Mouse (Mus musculus) heart, embryonic 14.5 days (tissue): ENCODE data around the gene Gm21970. TPM values are rescaled to one million over a fixed set of nuclear protein-coding genes. Genes with fewer than 3 reads are reported as not detected.

Experiments
- ATAC-seq: fragments of 200-750 bp; cut with Nextera tagmentation; 2 replicates; pipeline ENCODE4 v1.8.0; 2017; ENCODE audit warnings: low read depth, moderate TSS enrichment; ENCODE audit not compliant: insufficient number of reproducible peaks, insufficient read depth, low FRiP score
- H3K27ac ChIP-seq, 2 experiments: fragments of 200-500 bp in 1 of 2; fragments of 300-500 bp in 1 of 2; sonication (generic) in 1 of 2; replicated peaks in 1 of 2; 2 replicates each; pipeline ENCODE4 v1.5.1; 2012 to 2014; ENCODE audit warnings: low read depth in 2 of 2, low read length in 2 of 2, control low read depth in 1 of 2, mild to moderate bottlenecking in 1 of 2, mixed read lengths in 1 of 2; ENCODE audit not compliant: control insufficient read depth in 1 of 2, insufficient read depth in 1 of 2
- H3K27me3 ChIP-seq: fragments of 300-500 bp; sonication (generic); 2 replicates; pipeline ENCODE4 v1.6.1; 2014; ENCODE audit warnings: mild to moderate bottlenecking, low read length, control low read depth; ENCODE audit not compliant: control insufficient read depth, insufficient read depth
- H3K36me3 ChIP-seq: fragments of 300-500 bp; sonication (generic); 2 replicates; pipeline ENCODE4 v1.6.1; 2014; ENCODE audit warnings: mild to moderate bottlenecking, control low read depth, low read length, mixed read lengths; ENCODE audit not compliant: control insufficient read depth, insufficient read depth
- H3K4me1 ChIP-seq, 2 experiments: fragments of 200-500 bp in 1 of 2; fragments of 300-500 bp in 1 of 2; sonication (generic) in 1 of 2; 2 replicates each; pipeline ENCODE4 v1.6.1; 2012 to 2014; ENCODE audit warnings: low read length in 2 of 2, control low read depth in 1 of 2, mixed read lengths in 1 of 2; ENCODE audit not compliant: control insufficient read depth in 2 of 2, insufficient read depth in 2 of 2
- H3K4me2 ChIP-seq: fragments of 300-500 bp; sonication (generic); 2 replicates; pipeline ENCODE4 v1.6.1; 2014; ENCODE audit warnings: mild to moderate bottlenecking, low read length
- H3K4me3 ChIP-seq, 2 experiments: fragments of 200-500 bp in 1 of 2; fragments of 300-500 bp in 1 of 2; sonication (generic) in 1 of 2; 2 replicates each; pipeline ENCODE4 v1.5.1; 2012 to 2014; ENCODE audit warnings: low read length in 2 of 2, mild to moderate bottlenecking in 2 of 2, control low read depth in 1 of 2, low read depth in 1 of 2, moderate library complexity in 1 of 2; ENCODE audit not compliant: control insufficient read depth in 1 of 2, insufficient read depth in 1 of 2
- H3K9ac ChIP-seq: fragments of 300-500 bp; sonication (generic); 2 replicates; pipeline ENCODE4 v1.6.1; 2014; ENCODE audit warnings: mild to moderate bottlenecking, low read length
- H3K9me3 ChIP-seq: fragments of 300-500 bp; sonication (generic); 2 replicates; pipeline ENCODE4 v1.6.1; 2016; ENCODE audit warnings: low read length, control low read depth; ENCODE audit not compliant: control insufficient read depth
- WGBS: fragments of 180-500 bp; shearing (Covaris S2); extraction: QIAGEN DNeasy Blood & Tissue Kit; methylation state at CpG from one replicate; pipeline ENCODE4 v1.1.7; 2014; 5-methylcytosine and 5-hydroxymethylcytosine counted together
- polyA plus RNA-seq: library from polyadenylated mRNA; unstranded; fragments of >200 nt; fragmentation: Nextera tagmentation; extraction: Ambion mirVana; gene quantifications from 2 replicates; pipeline ENCODE4 v1.2.1, GENCODE M21; 2014

Gm21970 gene
- polyA plus RNA-seq, 1 experiment from 2014 or later, result not detected

- WGBS, result 43% methylated on average over 5 of the region's 5 CpGs
- H3K9me3 ChIP-seq, result no peaks in the 10 kb centered on the region
- H3K9ac ChIP-seq, result no peak overlapping the region
- H3K27ac ChIP-seq, result no peak overlapping the region
- no peak overlapping the region for H3K4me3 ChIP-seq
- no peaks in the 10 kb centered on the region for H3K27me3 ChIP-seq
- peaks cover 27% of the 10 kb centered on the region for H3K36me3 ChIP-seq
- no peak for ATAC-seq
- H3K4me2 ChIP-seq, result no peak overlapping the region
- H3K4me1 ChIP-seq, result peaks cover 14 to 16% of the 10 kb centered on the region in 2 experiments
Measured at GRCm38 (mm10) chr16:91380151-91380550, 11.4 kb upstream of the Gm21970 start.

- H3K9ac ChIP-seq, result no peak overlapping the region
- peaks cover 14 to 16% of the 10 kb centered on the region in 2 experiments for H3K4me1 ChIP-seq
- H3K9me3 ChIP-seq, result no peaks in the 10 kb centered on the region
- 78% methylated on average over 4 of the region's 4 CpGs for WGBS
- peaks cover 26% of the 10 kb centered on the region for H3K36me3 ChIP-seq
- H3K27me3 ChIP-seq, result no peaks in the 10 kb centered on the region
- ATAC-seq, result no peak
- H3K27ac ChIP-seq, result no peak overlapping the region
- no peak overlapping the region for H3K4me2 ChIP-seq
- no peak overlapping the region for H3K4me3 ChIP-seq
Measured at GRCm38 (mm10) chr16:91381606-91382005, 9.9 kb upstream of the Gm21970 start.

GRCm38 (mm10) chr16:91382261-91382790, 9.2 kb upstream of the Gm21970 start:
- H3K9me3 ChIP-seq, result no peaks in the 10 kb centered on the region
- H3K36me3 ChIP-seq, result peaks cover 32% of the 10 kb centered on the region
- no peak overlapping the region for H3K4me2 ChIP-seq
- H3K27me3 ChIP-seq, result no peaks in the 10 kb centered on the region
- no peak overlapping the region for H3K27ac ChIP-seq
- ATAC-seq, result no peak
- H3K9ac ChIP-seq, result no peak overlapping the region
- peaks cover 14 to 16% of the 10 kb centered on the region in 2 experiments for H3K4me1 ChIP-seq
- no peak overlapping the region for H3K4me3 ChIP-seq
- 91% methylated on average over 9 of the region's 9 CpGs for WGBS

GRCm38 (mm10) chr16:91384221-91384620, 7.3 kb upstream of the Gm21970 start:
- Histone ChIP-seq H3K27me3 (no peaks in the 10 kb centered on the region), H3K9me3 (no peaks in the 10 kb centered on the region), H3K4me2 (no peak overlapping the region), H3K4me3 (no peak overlapping the region), H3K4me1 (peaks cover 5 to 6% of the 10 kb centered on the region in 2 experiments), H3K36me3 (peaks cover 48% of the 10 kb centered on the region), H3K9ac (no peak overlapping the region), H3K27ac (no peak overlapping the region)
- no peak for ATAC-seq
- WGBS, result 78% methylated on average over 4 of the region's 4 CpGs

DNA sequence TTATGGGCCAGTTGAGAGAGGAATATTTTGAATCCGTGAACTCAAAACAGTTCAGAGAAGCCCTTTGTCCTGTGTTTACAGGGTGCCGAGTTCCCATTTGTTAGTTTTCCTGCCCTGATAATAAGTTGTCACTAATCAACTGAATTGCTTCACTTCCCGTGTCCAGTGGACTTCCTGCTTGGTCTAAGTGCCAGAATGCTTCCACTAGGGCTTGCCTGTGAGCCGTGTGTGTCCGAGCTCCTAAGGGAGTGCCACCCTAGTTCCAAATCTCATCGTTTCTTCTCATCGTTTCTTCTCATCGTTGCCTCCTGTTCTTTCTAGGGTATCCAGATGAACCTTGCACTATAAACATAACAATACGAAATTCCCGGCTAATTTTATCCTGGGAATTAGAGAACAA, 5.9 kb upstream of the Gm21970 start:
- Histone ChIP-seq H3K9me3 (no peaks in the 10 kb centered on the region), H3K4me2 (no peak overlapping the region), H3K4me1 (no peaks in the 10 kb centered on the region), H3K27me3 (no peaks in the 10 kb centered on the region), H3K9ac (no peak overlapping the region), H3K36me3 (peaks cover 59% of the 10 kb centered on the region), H3K4me3 (no peak overlapping the region), H3K27ac (peak overlapping the region; percentile 15 to 57)
- no peak for ATAC-seq
- 51% methylated on average over 10 of the region's 10 CpGs for WGBS

DNA sequence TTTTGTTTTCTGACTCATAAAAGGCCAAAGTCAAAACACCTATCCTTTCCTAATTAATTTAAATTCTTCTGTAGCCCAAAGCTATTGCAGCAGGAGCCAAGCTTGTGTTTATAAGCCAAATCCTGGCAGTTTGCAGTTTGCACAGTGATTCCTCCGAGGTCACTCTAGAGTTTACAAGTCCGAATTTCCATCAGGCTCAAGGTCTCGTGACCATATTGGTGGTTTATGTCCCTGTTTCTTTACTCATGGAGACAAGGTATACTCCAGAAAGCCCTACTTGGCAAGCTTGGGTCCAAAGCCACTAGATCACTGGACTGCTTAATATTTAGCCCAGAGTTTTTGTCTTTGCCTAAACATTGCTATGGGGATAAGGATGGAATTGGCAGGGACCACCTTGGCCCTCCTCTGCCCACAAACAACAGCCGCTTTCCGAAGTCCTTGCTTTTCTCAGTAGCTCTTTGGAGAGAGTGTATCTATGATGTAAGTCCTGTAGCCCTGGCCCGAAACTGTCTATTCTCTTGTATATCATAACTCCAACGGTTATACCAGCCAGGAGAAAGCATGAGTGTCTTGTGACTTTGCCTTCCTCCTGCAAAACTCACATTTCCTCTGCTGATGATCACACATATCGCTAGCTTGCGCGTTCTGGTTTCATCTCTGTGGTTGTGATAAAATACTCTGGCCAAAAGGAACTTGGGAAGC, 5.0 kb upstream of the Gm21970 start:
- no peak overlapping the region for H3K9ac ChIP-seq
- no peak for ATAC-seq
- no peak overlapping the region for H3K4me3 ChIP-seq
- H3K4me2 ChIP-seq, result no peak overlapping the region
- H3K27me3 ChIP-seq, result no peaks in the 10 kb centered on the region
- H3K4me1 ChIP-seq, result no peaks in the 10 kb centered on the region
- H3K9me3 ChIP-seq, result no peaks in the 10 kb centered on the region
- H3K36me3 ChIP-seq, result peaks cover 63% of the 10 kb centered on the region
- WGBS, result 92% methylated on average over 10 of the region's 10 CpGs
- H3K27ac ChIP-seq, result no peak overlapping the region

DNA sequence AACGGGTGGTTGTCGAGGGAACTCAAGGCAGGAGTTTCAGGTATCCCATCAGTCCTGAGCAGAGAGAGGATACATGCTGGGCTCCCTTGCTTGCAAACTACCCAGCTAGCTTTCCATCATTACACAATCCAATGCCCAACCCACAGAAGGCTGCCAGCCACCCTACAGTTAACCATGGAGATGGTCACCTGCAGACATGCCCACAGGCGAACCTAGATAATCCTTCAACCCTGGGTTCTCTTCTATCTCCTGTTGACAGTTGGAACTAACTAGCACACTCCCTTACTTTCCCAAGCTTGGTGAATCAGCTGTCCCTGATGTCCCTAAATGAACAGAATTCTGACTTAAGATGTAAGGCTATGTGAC, 4.4 kb upstream of the Gm21970 start:
- no peaks in the 10 kb centered on the region for H3K4me1 ChIP-seq
- no peaks in the 10 kb centered on the region for H3K27me3 ChIP-seq
- no peak overlapping the region for H3K4me3 ChIP-seq
- no peak overlapping the region for H3K9ac ChIP-seq
- ATAC-seq, result no peak
- peaks cover 68% of the 10 kb centered on the region for H3K36me3 ChIP-seq
- H3K4me2 ChIP-seq, result no peak overlapping the region
- H3K27ac ChIP-seq, result no peak overlapping the region
- H3K9me3 ChIP-seq, result no peaks in the 10 kb centered on the region
- WGBS, result 87% methylated on average over 3 of the region's 3 CpGs

- Histone ChIP-seq H3K4me1 (peaks cover 0 to 3% of the 10 kb centered on the region in 2 experiments; a peak in 2 of 4 replicates), H3K27ac (no peak overlapping the region), H3K4me3 (no peak overlapping the region), H3K27me3 (no peaks in the 10 kb centered on the region), H3K4me2 (no peak overlapping the region), H3K9me3 (no peaks in the 10 kb centered on the region), H3K9ac (no peak overlapping the region), H3K36me3 (peaks cover 78% of the 10 kb centered on the region)
- ATAC-seq, result no peak
- 93% methylated on average over 4 of the region's 4 CpGs for WGBS
Measured at GRCm38 (mm10) chr16:91390100-91390499, 1.4 kb upstream of the Gm21970 start.
